Mouse (Mus musculus) E14TG2a.4 (cell line): ENCODE measurements around the gene Clcn3.

Experiments
- CTCF ChIP-seq: conservative IDR thresholded peaks from 2 replicates; pipeline ENCODE4 v1.5.1; 2014; ENCODE audit warnings: low read length
- NANOG ChIP-seq: IDR thresholded peaks from 2 replicates; pipeline ENCODE4 v1.6.1; 2014; ENCODE audit warnings: borderline replicate concordance, low read length, mixed read lengths

- TF ChIP-seq CTCF (no peak), NANOG (no peak)
These were observed 64.0 kb downstream of the Clcn3 start for GRCm38 (mm10) chr8:60919069-60919468.
